Mouse (Mus musculus) kidney, adult 8-10 months (tissue): Measurements from ENCODE around the gene Sae1.
A peak's percentile ranks its signal among the peaks of the same experiment; 100 is the strongest.
"Not testable (repeated sequence)": the region's sequence is repeated elsewhere in the genome, so short reads cannot be mapped to it uniquely, and the experiment has no call there.

Experiments
- DNase-seq, 2 experiments: peaks; one replicate each; pipeline ENCODE4 v3.0.0; 2022

The Sae1 gene

DNA sequence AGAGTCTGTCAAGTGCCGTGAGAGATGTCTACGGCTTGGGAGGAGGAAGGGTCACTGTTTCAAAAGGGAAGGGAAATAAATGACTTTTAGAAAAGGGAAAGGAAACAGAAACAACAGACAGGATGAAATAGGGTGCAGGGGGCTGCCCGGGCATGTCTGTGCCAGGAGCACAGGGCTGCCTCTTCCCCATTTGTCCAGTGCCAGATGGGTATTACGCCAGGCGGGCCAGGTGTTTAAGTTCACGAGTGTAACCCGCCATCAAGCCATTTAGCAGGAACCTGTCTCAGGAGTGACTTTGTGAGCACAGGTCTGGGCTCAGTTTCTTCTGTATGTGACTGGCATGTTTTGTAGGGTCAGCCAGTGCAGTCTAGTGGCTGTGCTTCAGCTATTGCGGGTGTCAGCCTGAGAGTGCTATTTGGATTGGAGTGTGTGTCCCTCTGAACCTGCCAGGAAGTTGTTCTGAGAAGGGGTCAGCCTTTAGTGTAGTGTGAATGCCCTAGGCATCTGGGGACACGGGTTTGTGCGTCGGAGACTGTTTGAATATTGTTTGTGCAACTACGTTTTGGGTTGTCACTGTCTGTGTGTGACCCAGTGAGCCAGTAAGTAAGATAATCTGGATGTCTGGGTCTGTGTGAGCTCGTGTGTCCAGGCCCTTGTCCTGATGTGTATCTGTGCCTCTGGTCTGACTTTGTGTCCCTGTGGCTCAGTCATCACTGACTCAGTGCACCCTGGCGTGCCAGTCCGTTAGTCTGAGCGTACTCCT is 78.9 kb downstream of the Sae1 start:
- peak in 1 of 2 experiments; percentile 8 for DNase-seq

GRCm38 (mm10) chr7:16308093-16308492 is 79.5 kb downstream of the Sae1 start, which contains the start of gene Bbc3:
TSS of gene Bbc3 (plus strand) at chr7:16308393.
- DNase-seq = not testable (repeated sequence)

DNA sequence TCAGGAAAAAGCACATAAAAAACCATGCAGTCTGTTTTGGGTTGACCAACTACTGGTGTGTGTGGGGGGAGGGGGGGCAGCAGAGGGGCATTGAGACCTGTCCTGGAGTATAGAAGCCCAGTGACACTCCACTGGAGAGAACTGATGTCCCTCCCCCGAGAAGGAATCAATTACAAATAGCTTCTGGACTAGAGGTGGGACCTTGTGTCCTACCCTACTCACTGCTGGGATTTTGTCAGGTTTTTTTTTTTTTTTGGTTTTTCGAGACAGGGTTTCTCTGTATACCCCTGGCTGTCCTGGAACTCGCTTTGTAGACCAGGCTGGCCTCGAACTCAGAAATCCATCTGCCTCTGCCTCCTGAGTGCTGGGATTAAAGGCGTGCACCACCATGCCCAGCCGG is 80.5 kb downstream of the Sae1 start:
- not testable (repeated sequence) for DNase-seq

DNA sequence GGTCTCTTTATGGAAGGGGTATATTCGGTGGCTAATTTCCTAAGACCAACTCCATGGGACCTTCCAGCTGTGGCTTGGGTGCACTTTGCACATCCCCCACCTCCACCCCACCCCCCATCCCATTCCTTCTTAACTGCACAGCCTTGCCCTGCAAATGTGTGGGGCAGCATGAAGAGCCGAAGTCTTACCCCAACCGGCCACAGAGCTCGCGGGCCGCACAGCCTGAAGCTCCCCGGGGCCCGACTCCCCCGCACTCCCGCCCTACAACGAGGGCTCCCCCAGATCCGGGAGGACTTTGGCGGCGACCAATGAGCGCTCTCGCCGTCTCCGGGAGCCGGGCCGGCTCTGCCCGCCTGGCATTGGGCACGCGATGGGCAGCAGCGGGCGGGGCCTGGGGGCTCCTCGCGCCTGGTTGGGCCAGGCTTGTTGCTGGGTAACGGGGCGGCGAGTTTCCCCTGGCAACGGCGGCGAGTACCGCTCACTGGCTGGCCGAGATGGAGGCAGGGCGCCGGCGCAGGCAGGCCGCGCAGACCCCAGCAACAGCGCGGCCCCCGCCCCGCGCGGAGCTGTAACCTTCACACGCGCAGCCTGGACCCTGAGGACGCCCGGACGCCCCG is 88.1 kb downstream of the Sae1 start:
- DNase-seq = peak; percentile 79 to 82

DNA sequence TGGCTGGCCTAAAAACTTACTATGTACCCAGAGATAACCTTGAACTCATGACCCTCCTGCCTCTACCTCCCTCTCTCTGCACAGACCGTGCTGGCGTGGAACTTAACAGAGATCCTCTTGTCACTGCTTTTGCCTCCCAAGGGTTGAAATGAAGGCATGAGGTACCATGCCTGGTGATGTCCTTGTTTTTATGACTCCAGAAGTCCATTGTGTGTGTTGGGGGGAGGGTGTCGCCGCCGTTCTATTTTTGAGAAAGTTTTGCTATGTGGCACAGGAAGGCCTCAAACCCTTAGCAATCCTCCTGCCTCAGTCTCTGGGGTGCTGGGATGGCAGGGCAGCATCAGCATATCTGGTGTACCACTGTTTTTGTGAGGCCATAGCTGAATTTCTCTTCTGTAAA is 88.7 kb downstream of the Sae1 start:
- no peak for DNase-seq

- no peak for DNase-seq
Observed at GRCm38 (mm10) chr7:16297616-16298015, 90.0 kb downstream of the Sae1 start.

DNA sequence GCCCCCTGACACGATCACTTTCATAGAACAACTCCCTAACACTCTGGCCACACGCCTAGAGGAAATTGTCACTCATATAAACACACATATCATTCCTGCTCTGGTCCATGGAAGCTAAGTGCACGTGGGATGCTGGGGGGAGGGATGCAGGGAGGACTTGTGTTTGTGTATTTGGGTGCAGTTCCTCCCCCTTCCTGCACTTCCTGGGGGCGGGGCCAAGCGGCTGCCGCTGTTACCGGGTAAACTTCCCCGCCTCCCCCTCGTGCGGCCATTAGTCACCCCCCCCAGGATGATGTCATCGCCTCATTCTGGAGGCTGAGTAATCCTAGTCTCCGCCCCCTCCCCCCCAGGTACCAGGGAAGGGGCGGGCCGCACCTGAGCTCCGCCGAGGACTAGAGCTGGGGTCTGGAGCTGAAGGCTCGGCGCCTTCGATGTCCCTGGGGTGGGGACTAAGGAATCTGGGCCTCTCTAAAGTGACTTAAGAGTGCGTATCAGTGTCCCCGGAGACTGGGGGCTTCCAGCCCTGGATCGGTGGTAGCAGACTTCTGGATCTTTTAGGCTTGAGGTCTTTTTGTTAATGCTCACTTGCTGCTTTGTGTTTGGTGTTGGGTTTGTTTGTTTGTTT is 90.7 kb downstream of the Sae1 start:
- DNase-seq = peak; percentile 80 to 84

DNA sequence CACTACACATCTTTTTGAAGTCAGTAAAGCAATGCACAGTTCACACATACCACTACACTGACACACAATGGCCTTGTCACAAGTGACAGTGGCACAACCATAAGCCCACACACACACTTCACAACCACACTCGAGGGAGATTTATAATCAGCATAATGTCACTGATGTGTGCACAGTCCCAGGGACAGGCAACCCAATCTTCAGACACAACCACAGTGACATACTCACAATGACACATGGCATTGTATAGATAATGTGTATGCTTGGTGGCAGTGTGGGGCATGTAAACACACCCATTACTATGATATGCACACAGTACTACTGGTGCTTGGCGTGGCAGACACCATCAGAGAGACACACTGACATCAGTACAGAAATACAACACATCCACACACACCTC is 91.5 kb downstream of the Sae1 start:
- DNase-seq = no peak

DNA sequence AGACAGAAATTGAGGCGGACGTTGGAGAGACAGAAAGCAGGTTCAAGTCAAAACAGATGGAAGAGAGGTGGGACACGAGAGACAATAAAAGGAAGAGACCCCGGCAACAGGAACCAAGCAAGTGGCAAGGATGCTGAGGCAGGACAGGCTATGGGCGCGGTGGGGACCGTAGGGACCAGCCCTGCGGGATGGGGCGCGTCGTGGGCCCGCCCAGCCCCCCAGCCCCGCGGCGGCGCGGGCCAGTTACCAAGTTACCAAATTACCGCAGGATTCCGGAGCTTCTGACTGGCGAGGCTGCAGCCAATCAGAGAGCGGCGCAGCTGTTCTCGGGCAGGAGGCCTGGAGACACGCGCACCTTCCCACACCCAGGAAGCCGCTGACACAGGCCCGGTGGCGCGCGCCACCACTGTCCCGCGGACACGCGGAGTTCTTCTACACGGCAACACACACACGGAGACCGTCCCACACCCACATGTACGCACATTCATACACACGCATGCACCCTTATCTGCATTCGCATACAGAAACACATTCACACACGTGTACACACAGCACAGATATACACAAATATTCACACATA is 92.2 kb downstream of the Sae1 start:
- peak; percentile 74 to 79 for DNase-seq

- peak; percentile 90 to 93 for DNase-seq
Observed at GRCm38 (mm10) chr7:16294837-16295236, 92.8 kb downstream of the Sae1 start.

GRCm38 (mm10) chr7:16294346-16294745 is 93.3 kb downstream of the Sae1 start:
- DNase-seq = no peak

DNA sequence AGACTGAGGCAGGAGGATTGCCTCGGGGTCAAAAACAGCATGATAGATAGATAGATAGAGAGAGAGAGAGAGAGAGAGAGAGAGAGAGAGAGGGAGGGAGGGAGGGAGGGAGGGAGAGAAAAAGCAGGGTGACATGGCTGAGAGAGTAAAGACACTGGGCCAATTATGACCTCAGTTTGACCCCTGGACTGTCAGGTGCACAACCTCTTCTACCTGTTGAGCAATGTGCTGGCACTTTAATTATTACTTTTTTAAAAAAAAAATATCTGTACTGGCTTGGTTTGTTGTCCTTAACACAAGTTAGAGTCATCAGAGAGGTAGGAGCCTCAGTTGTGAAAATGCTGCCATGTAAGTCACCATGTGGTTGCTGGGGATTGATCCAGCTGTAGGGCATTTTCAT is 99.8 kb downstream of the Sae1 start:
- no peak for DNase-seq

DNA sequence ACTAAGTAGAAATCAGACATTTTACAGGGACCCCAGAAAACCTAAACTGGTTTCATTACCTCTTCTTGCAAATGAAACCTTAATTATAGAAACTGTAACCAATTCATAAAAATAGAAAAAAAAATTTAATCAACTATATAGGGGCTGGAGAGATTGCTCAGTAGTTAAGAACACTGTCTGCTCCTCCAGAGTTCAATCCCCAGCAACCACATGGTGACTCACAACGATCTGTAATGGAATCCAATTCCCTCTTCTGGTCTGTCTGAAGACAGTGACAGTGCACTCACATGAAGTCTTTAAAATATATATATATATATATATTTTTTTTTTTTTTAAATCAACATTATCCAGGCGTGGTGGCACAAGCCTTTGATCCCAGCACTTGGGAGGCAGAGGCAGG is 100.6 kb downstream of the Sae1 start:
- no peak for DNase-seq

- DNase-seq = peak; percentile 99 to 100
Observed at GRCm38 (mm10) chr7:16286026-16286961, 101.3 kb downstream of the Sae1 start, which contains the start of gene Ccdc9. TSS of gene Ccdc9 (minus strand) at chr7:16286795.

- peak; percentile 83 to 91 for DNase-seq
Observed at GRCm38 (mm10) chr7:16285450-16286025, 102.1 kb downstream of the Sae1 start.

GRCm38 (mm10) chr7:16284904-16285303 is 102.7 kb downstream of the Sae1 start:
- no peak for DNase-seq

DNA sequence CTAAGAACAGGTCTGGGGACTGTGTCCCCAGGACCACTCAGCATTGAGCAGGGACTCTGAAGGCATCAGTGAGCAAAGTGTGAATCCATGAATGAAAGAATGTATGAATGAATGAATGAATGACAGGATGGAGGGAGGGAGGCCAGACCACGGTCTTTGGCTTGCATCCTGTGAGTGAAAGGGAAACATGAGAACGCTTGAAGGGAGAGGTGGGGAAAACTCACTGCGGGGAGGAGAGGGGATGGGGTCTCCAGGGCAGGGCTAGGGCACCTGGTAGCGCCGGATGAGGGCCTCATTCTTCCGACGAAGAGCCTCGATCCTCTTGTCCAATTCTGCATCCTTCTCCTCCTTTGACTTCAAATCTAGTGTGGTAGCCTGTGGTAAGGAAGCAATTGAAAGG is 103.6 kb downstream of the Sae1 start:
- DNase-seq = no peak

- DNase-seq = no peak
Observed at GRCm38 (mm10) chr7:16282334-16282733, 105.3 kb downstream of the Sae1 start.

- no peak for DNase-seq
Observed at GRCm38 (mm10) chr7:16280721-16281120, 106.9 kb downstream of the Sae1 start.

GRCm38 (mm10) chr7:16274922-16275890 is 112.4 kb downstream of the Sae1 start:
- no peak for DNase-seq

- peak; percentile 76 to 78 for DNase-seq
Observed at GRCm38 (mm10) chr7:16273766-16274140, 113.9 kb downstream of the Sae1 start.
